Mouse (Mus musculus) forebrain, embryonic 10.5 days (tissue): ENCODE measurements at regions not wholly inside any gene's neighbourhood (a gene's known extent, or its start where the extent isn't known, plus 50 kb on each side); places are given as distances from the start of the nearest gene placed in this dataset.

Source experiments
- DNase-seq: peaks from one replicate; pipeline ENCODE4 v3.0.0-alpha.2; 2017; ENCODE audit warnings: low spot score; ENCODE audit errors: extremely low spot score
- H3K27ac ChIP-seq: fragments of 300-500 bp; sonication (generic); 2 replicates; pipeline ENCODE4 v1.5.1; 2016; ENCODE audit warnings: mild to moderate bottlenecking
- H3K27me3 ChIP-seq: fragments of 300-500 bp; sonication (generic); 2 replicates; pipeline ENCODE4 v1.6.1; 2016; ENCODE audit warnings: mild to moderate bottlenecking; ENCODE audit not compliant: poor library complexity, severe bottlenecking
- H3K36me3 ChIP-seq: fragments of 300-500 bp; sonication (generic); replicated peaks from 2 replicates; pipeline ENCODE4 v1.6.1; 2016; ENCODE audit warnings: mild to moderate bottlenecking, moderate library complexity
- H3K4me1 ChIP-seq: fragments of 300-500 bp; sonication (generic); 2 replicates; pipeline ENCODE4 v1.6.1; 2016
- H3K4me3 ChIP-seq: fragments of 300-500 bp; sonication (generic); 2 replicates; pipeline ENCODE4 v1.5.1; 2016; ENCODE audit warnings: mild to moderate bottlenecking, moderate library complexity
- H3K9me3 ChIP-seq: fragments of 300-500 bp; sonication (generic); 2 replicates; pipeline ENCODE4 v1.6.1; 2016; ENCODE audit warnings: mild to moderate bottlenecking, moderate library complexity
- WGBS: fragments of 180-500 bp; shearing (Covaris S2); methylation state at CpG from one replicate; pipeline ENCODE4 v1.1.7; 2016; 5-methylcytosine and 5-hydroxymethylcytosine counted together

DNA sequence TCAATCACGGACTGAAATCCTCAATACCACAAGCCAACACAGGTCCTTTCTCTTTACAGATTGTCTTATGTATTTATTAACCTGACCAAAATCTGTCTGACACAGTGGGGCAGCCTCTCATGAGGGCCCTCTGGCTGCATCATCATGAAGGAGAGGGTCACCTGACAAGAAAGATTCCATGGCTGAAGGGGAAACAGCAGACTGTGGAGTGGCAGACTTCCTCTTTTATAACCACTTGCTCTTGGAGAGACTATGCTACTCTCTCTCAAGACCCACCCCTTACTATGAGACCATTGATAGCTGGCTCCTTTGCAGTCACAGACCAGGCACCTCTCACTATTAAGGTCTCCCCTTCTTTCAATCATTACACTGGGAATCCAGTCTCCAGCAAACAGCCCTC is 133.1 kb downstream of the Rap2a start:
- Histone ChIP-seq H3K9me3 (no peaks in the 10 kb centered on the region), H3K4me3 (no peak overlapping the region), H3K4me1 (no peaks in the 10 kb centered on the region), H3K36me3 (no peaks in the 10 kb centered on the region), H3K27me3 (no peaks in the 10 kb centered on the region), H3K27ac (no peak overlapping the region)
- WGBS, result 91% methylated on average over 1 of the region's 1 CpGs
- no peak for DNase-seq

DNA sequence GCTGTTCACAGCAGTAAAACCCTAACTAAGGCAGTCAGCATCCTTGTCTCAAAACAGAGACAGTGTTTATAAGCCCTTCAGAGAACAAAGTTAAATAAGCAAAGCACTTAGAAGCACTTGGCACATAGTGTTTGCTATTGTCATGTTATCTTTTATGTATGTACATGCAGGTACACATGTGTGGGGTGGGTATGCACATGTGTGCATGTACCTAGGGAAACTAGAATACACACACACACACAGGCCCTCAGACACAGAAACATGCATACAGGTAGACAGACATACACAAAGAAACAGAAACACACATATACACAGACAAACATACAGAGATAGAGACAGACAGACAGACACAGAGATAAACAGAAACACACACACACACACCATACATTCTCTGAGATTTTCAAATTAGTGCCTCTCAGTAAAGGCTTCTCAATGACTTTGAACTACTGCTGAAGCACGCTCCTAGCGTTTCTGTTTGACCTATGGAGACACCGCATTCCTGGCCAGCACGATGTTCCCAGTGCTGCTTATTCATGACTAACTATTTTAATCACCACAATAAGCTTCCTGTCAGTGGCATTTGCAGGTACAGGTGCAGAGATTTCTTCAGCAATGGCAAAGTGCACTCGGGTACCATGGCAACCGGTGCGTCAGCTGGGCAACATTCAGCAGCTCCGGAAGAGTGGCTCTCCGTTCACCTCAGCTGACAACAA is 148.1 kb downstream of the Rap2a start:
- no peaks in the 10 kb centered on the region for H3K9me3 ChIP-seq
- no peaks in the 10 kb centered on the region for H3K36me3 ChIP-seq
- no peak for DNase-seq
- 0 out of 2 replicates have a peak, but pooled peaks cover 10% of the 10 kb centered on the region for H3K4me1 ChIP-seq
- 86% methylated on average over 9 of the region's 9 CpGs for WGBS
- H3K4me3 ChIP-seq, result no peak overlapping the region
- no peak overlapping the region for H3K27ac ChIP-seq
- no peaks in the 10 kb centered on the region for H3K27me3 ChIP-seq

DNA sequence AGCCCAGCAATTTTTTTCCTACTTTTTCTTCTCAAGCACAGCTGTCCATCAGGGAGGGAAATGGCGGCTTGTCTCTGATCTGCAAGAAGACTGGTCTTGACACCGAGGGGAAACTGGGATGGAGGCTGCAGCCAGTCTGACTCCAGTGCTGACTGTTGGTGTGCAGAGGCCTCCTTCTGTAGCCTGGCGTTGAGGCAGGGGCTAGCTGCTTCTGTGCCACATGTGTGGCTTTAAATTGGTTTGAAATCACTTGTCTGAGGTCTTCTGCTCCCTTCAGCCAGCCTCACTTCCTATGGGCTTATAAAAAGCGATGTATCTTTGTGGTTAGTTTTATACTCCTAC is 148.7 kb downstream of the Rap2a start:
- no peak for DNase-seq
- Histone ChIP-seq H3K9me3 (no peaks in the 10 kb centered on the region), H3K4me3 (no peak overlapping the region), H3K27me3 (no peaks in the 10 kb centered on the region), H3K27ac (no peak overlapping the region), H3K36me3 (no peaks in the 10 kb centered on the region), H3K4me1 (0 out of 2 replicates have a peak, but pooled peaks cover 10% of the 10 kb centered on the region)
- WGBS, result 90% methylated on average over 4 of the region's 4 CpGs

DNA sequence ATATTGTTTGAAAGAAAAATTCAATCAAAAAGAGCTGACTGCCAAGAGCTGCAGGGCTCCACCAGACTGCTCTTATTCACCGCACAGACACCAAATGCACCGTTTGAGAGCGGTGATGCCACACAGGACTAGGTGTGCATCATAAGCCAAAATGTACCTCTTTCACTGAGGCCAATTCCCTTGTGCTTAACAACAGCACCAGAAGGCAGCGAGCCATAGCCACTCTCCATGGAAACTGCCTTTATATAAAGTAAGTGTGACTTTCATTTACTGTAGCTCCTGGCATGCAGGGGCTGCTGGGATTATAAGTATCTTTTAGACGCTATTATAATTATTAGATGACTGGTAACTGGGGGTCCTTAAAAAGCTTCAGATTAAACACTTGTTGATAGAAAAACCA is 154.5 kb downstream of the Rap2a start:
- H3K27me3 ChIP-seq, result no peaks in the 10 kb centered on the region
- WGBS, result 96% methylated on average over 5 of the region's 5 CpGs
- no peak for DNase-seq

DNA sequence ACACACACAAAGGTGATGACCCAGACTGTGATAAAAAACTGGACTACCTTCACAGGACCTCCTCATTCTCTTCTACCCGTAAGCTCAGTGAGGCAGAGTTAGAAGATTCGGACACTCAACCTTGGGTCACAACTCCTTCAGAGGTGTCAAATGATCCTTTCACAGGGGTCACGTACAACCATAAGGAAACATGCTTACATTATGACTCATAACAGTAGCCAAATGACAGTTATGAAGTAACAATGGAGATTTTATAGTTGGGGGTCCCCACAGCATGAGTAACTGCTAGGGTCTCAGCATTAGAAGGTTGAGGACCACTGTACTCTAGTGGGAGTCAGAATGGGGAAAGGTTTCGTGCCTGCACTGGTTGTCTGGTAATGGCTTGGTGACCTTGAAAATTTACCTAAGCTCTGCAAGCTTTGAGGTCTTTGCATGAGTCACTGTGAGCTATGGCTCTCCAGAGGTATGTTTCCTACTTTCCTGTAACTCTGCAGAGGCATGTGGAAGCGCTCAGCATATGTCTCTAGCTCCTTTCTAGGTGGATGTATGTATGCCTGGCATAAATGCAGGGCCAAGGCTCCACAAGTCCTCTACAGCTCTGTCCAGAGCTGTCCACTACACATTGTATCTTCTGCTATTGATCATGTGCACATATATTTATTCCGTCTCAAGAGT is 158.6 kb downstream of the Rap2a start:
- no peak for DNase-seq
- Histone ChIP-seq H3K9me3 (no peaks in the 10 kb centered on the region), H3K4me3 (no peak overlapping the region), H3K4me1 (no peaks in the 10 kb centered on the region), H3K27me3 (no peaks in the 10 kb centered on the region), H3K27ac (no peak overlapping the region), H3K36me3 (no peaks in the 10 kb centered on the region)
- 92% methylated on average over 6 of the region's 6 CpGs for WGBS

More for the DNA sequence above, 154.5 kb downstream of the Rap2a start:
- Histone ChIP-seq H3K4me3 (no peak overlapping the region), H3K36me3 (no peaks in the 10 kb centered on the region), H3K9me3 (no peaks in the 10 kb centered on the region), H3K4me1 (0 out of 2 replicates have a peak, but pooled peaks cover 5% of the 10 kb centered on the region), H3K27ac (no peak overlapping the region)

DNA sequence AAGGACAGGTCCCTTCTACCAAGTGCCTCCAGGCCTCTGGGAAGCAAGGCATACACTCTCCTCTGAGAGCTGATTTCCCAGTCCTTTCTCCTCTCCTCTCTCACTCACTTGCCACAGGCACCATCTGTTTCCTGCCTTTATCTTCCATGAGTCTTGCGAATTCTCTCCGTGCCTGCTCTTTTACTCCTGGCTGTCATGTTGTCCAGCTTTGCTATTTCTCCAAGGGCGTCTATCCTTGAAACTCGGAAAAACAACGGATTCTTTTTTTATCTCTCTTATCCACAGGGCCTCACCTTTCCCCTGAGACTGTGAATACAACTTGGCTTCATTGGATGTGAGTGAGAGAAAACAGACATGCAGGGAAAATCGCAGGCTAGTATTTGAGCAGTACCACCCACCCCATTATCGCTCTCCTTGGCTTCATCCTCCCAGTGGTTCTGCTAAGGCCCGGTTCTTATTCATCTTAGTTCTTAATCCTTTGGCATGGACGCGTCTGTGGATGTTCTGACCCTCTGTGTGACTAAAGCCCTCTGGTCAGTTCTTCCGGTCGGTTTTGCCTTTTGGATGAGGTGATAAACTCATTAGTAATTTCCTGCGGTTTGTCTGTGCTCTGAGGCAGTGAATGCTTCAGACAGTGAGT is 159.4 kb downstream of the Rap2a start:
- 78% methylated on average over 13 of the region's 13 CpGs for WGBS
- H3K36me3 ChIP-seq, result no peaks in the 10 kb centered on the region
- no peaks in the 10 kb centered on the region for H3K4me1 ChIP-seq
- no peak for DNase-seq
- no peaks in the 10 kb centered on the region for H3K27me3 ChIP-seq
- H3K4me3 ChIP-seq, result no peak overlapping the region
- no peaks in the 10 kb centered on the region for H3K9me3 ChIP-seq
- H3K27ac ChIP-seq, result no peak overlapping the region

DNA sequence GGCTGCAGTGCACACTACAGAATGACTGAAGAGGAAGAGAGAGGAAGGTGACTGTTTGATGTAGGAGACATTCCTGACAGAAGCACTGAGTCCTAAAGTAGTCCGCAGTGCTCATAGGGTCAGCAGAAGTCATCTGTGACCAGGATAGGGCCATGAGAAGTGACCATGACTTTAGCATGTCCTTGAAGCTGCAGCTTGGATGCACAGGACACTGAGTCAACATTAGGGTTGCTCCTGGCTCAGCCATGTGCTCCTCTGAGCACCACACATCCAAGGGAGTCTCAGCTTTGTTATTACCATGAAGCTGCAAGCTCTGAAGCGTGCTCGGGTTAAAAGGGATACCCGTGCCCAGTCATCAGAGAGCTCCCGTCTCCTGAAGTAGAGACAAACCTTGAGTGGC is 164.3 kb downstream of the Rap2a start:
- H3K4me1 ChIP-seq, result no peaks in the 10 kb centered on the region
- no peak overlapping the region for H3K27ac ChIP-seq
- H3K27me3 ChIP-seq, result no peaks in the 10 kb centered on the region
- no peaks in the 10 kb centered on the region for H3K9me3 ChIP-seq
- H3K4me3 ChIP-seq, result no peak overlapping the region
- H3K36me3 ChIP-seq, result no peaks in the 10 kb centered on the region
- 94% methylated on average over 5 of the region's 5 CpGs for WGBS
- DNase-seq, result no peak

DNA sequence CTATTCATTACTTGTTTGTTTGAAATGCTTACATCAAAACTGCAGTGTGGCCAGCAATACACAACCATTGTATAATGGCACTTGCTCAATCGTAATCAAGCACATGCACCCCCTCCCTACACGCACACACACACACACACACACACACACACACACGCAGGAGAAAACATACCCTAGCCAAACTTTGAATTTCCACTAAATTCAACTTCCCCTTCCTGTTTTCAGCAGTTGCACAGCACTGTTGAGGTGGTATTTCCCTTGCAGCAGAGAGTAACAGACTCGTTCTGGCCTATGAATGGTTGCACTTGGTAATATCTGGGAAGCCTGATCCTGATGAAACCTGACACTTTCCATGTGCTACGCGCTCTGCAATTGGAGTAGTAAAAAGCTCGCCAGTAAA is 173.8 kb downstream of the Rap2a start:
- Histone ChIP-seq H3K27ac (no peak overlapping the region), H3K36me3 (no peaks in the 10 kb centered on the region), H3K9me3 (no peaks in the 10 kb centered on the region), H3K4me3 (no peak overlapping the region), H3K27me3 (no peaks in the 10 kb centered on the region), H3K4me1 (no peaks in the 10 kb centered on the region)
- no peak for DNase-seq
- WGBS, result 87% methylated on average over 7 of the region's 7 CpGs

DNA sequence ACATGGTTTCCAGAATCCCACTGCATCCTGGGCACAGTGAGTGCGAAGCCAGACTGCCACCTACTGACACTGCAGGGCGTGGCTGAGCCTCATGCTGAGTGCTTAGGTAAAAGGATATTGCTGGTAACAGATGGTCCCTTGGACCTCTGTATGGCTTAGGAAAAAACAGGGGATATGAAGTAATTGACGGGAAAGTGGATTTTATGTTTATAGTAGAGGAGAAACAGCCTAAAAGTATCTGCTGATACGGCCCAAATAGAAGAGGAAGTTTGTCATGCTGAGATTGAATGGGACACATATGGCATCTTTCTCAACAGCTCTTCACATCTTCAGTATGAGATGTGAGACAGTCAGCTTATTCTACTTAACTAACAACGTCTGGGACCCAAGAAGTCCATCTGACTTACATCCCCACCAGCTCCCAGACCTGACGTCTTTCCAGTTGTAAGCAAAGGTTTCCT is 182.1 kb downstream of the Rap2a start:
- Histone ChIP-seq H3K36me3 (no peaks in the 10 kb centered on the region), H3K27me3 (no peaks in the 10 kb centered on the region), H3K9me3 (no peaks in the 10 kb centered on the region), H3K27ac (no peak overlapping the region), H3K4me3 (no peak overlapping the region), H3K4me1 (no peaks in the 10 kb centered on the region)
- DNase-seq, result no peak
- 80% methylated on average over 6 of the region's 6 CpGs for WGBS

DNA sequence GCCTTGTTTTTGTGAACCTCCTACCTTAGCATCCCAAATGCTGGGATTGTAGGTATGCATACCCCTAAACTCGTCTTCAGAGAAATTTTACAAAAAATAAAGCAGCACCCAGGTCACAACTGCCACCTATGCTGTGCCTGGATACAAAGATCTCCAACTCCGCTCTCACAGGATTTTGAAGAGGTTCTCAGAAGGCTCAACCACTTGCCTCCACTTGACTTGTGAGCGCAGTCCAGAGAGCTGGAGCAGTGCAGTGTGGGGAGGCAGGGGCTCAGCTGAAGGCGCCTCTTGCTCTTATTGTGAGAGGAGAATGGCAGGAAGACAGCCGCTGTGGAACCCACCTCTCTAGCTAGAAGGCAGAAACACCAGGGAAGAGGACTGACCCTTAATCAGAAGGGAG is 182.9 kb downstream of the Rap2a start:
- Histone ChIP-seq H3K4me3 (no peak overlapping the region), H3K27ac (no peak overlapping the region), H3K4me1 (no peaks in the 10 kb centered on the region), H3K9me3 (no peaks in the 10 kb centered on the region), H3K36me3 (no peaks in the 10 kb centered on the region), H3K27me3 (no peaks in the 10 kb centered on the region)
- 84% methylated on average over 5 of the region's 5 CpGs for WGBS
- DNase-seq, result no peak

DNA sequence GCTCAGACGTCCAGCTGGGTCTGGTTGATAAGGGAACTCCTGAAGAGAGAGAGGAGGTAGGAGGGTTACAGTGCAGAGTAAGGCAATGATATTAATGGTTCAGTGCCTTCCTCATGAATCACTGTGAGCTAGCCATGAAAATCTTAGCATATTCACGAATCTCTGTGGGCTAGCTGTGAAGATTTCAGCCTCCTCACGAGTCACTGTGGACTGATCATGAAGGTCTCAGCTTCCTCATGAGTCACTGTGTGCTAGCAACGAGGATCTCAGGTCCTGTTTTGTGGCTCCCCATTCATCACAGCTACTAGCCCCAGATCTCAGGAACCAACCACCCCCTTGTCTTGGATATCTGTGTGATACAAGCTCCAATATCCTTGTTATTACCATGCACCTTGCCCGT is 191.4 kb downstream of the Rap2a start:
- no peak for DNase-seq
- no peak overlapping the region for H3K4me3 ChIP-seq
- H3K27ac ChIP-seq, result no peak overlapping the region
- WGBS, result 88% methylated on average over 5 of the region's 5 CpGs
- 0 out of 2 replicates have a peak, but pooled peaks cover 3% of the 10 kb centered on the region for H3K4me1 ChIP-seq
- no peaks in the 10 kb centered on the region for H3K27me3 ChIP-seq
- H3K36me3 ChIP-seq, result no peaks in the 10 kb centered on the region
- H3K9me3 ChIP-seq, result no peaks in the 10 kb centered on the region

DNA sequence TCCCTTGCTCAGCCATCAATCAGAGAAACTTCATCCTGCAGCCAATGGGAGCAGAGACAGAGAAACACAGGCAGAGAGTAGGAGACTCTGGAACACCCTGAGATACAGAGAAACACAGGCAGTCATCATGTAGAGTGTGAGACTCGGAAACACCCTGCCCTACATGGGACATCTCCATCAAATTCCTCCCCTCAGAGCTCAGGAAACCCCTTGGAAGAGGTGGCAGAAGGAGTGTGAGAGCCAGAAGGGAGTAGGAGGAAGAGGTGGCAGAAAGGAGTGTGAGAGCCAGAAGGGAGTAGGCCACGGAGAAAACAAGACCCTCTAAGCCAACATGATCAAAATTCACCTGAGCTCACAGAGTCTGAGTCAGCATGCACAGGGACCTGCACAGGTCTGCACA is 197.5 kb downstream of the Rap2a start:
- no peaks in the 10 kb centered on the region for H3K9me3 ChIP-seq
- no peaks in the 10 kb centered on the region for H3K36me3 ChIP-seq
- H3K4me1 ChIP-seq, result no peaks in the 10 kb centered on the region
- H3K27ac ChIP-seq, result no peak overlapping the region
- no peak overlapping the region for H3K4me3 ChIP-seq
- DNase-seq, result no peak
- H3K27me3 ChIP-seq, result no peaks in the 10 kb centered on the region
- 83% methylated on average over 2 of the region's 2 CpGs for WGBS

DNA sequence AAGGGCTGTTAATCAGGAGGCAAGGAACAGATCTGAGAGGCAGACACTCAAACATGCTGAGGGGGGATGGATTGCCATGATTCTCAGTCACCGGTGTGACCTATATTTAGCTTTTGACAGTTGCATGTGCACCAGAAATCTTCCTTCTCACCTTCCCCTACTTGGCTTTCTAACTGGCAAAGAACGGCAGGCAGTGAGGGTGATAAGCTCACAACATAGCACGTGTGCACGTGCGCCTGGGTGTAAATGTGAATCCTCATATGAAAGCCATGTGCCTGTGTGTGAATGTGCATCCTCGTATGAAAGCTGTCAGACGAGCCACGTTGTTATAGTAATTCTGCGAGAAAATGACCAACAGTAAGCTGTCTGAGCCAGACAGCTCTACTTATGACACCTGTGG is 200.3 kb downstream of the Rap2a start:
- 94% methylated on average over 9 of the region's 9 CpGs for WGBS
- no peak for DNase-seq
- Histone ChIP-seq H3K4me1 (no peaks in the 10 kb centered on the region), H3K27ac (no peak overlapping the region), H3K9me3 (no peaks in the 10 kb centered on the region), H3K27me3 (no peaks in the 10 kb centered on the region), H3K4me3 (no peak overlapping the region), H3K36me3 (no peaks in the 10 kb centered on the region)
